Mouse (Mus musculus): Measurements from ENCODE around the gene Acp6.
"Not testable (repeated sequence)": the region's sequence is repeated elsewhere in the genome, so short reads cannot be mapped to it uniquely, and the experiment has no call there.

The Acp6 gene

GRCm38 (mm10) chr3:97158611-97159508, at the start of gene Acp6:
TSS of gene Acp6 (plus strand) at chr3:97158777.
- DNase-seq (ENCODE audit: low read depth, low spot score) = peak; percentile 96

GRCm38 (mm10) chr3:97117511-97117910, 41.1 kb upstream of the Acp6 start:
- DNase-seq (ENCODE audit: low read depth, low spot score) = no peak

- DNase-seq (ENCODE audit: low read depth, low spot score) = peak; percentile 11
Measured at GRCm38 (mm10) chr3:97118313-97118712, 40.3 kb upstream of the Acp6 start.

- DNase-seq (ENCODE audit: low read depth, low spot score) = peak; percentile 53
Measured at GRCm38 (mm10) chr3:97124193-97124592, 34.4 kb upstream of the Acp6 start.

- no peak for DNase-seq (ENCODE audit: low read depth, low spot score)
Measured at GRCm38 (mm10) chr3:97129410-97129809, 29.2 kb upstream of the Acp6 start.

GRCm38 (mm10) chr3:97137666-97138065, 20.9 kb upstream of the Acp6 start:
- DNase-seq (ENCODE audit: low read depth, low spot score) = not testable (repeated sequence)

- DNase-seq (ENCODE audit: low read depth, low spot score) = no peak
Measured at GRCm38 (mm10) chr3:97151092-97151491, 7.5 kb upstream of the Acp6 start.

- no peak for DNase-seq (ENCODE audit: low read depth, low spot score)
Measured at GRCm38 (mm10) chr3:97156431-97156830, 2.1 kb upstream of the Acp6 start.

- DNase-seq (ENCODE audit: low read depth, low spot score) = peak; percentile 23
Measured at GRCm38 (mm10) chr3:97157308-97157707, 1.3 kb upstream of the Acp6 start.

GRCm38 (mm10) chr3:97157958-97158599, 498 bp upstream of the Acp6 start:
- DNase-seq (ENCODE audit: low read depth, low spot score) = peak; percentile 78

GRCm38 (mm10) chr3:97159509-97159850, 903 bp downstream of the Acp6 start:
- DNase-seq (ENCODE audit: low read depth, low spot score) = no peak

- no peak for DNase-seq (ENCODE audit: low read depth, low spot score)
Measured at GRCm38 (mm10) chr3:97159986-97160385, 1.4 kb downstream of the Acp6 start.

GRCm38 (mm10) chr3:97160908-97161307, 2.3 kb downstream of the Acp6 start:
- no peak for DNase-seq (ENCODE audit: low read depth, low spot score)

GRCm38 (mm10) chr3:97161773-97162172, 3.2 kb downstream of the Acp6 start:
- no peak for DNase-seq (ENCODE audit: low read depth, low spot score)

GRCm38 (mm10) chr3:97164477-97164876, 5.9 kb downstream of the Acp6 start:
- DNase-seq (ENCODE audit: low read depth, low spot score) = no peak

- no peak for DNase-seq (ENCODE audit: low read depth, low spot score)
Measured at GRCm38 (mm10) chr3:97167126-97167525, 8.5 kb downstream of the Acp6 start.

GRCm38 (mm10) chr3:97171531-97171930, 13.0 kb downstream of the Acp6 start:
- DNase-seq (ENCODE audit: low read depth, low spot score) = no peak

GRCm38 (mm10) chr3:97172231-97172630, 13.7 kb downstream of the Acp6 start:
- no peak for DNase-seq (ENCODE audit: low read depth, low spot score)

- DNase-seq (ENCODE audit: low read depth, low spot score) = no peak
Measured at GRCm38 (mm10) chr3:97172632-97173031, 14.1 kb downstream of the Acp6 start.

- DNase-seq (ENCODE audit: low read depth, low spot score) = no peak
Measured at GRCm38 (mm10) chr3:97178885-97179284, 20.3 kb downstream of the Acp6 start.

GRCm38 (mm10) chr3:97180527-97180926, 21.9 kb downstream of the Acp6 start:
- no peak for DNase-seq (ENCODE audit: low read depth, low spot score)

- peak; percentile 58 for DNase-seq (ENCODE audit: low read depth, low spot score)
Measured at GRCm38 (mm10) chr3:97183810-97184209, 25.2 kb downstream of the Acp6 start.
